Mouse (Mus musculus): Measurements from ENCODE around the gene Gm3373.
"Not testable (repeated sequence)": the region's sequence is repeated elsewhere in the genome, so short reads cannot be mapped to it uniquely, and the experiment has no call there.

Gm3373 gene

GRCm38 (mm10) chr14:5741477-5741876 lies at the start of gene Gm3373:
TSS of gene Gm3373 (minus strand) at chr14:5741577.
- DNase-seq = not testable (repeated sequence)

GRCm38 (mm10) chr14:5687357-5687756 lies 54.0 kb downstream of the Gm3373 start, which contains the start of gene Gm9603:
TSS of gene Gm9603 (minus strand) at chr14:5687457.
- DNase-seq = not testable (repeated sequence)
